Mouse (Mus musculus) E14TG2a.4 (cell line): Measurements from ENCODE around the gene Nrg3.

Experiments
- H3K27me3 ChIP-seq: 2 replicates; pipeline ENCODE4 v1.6.1; 2014; ENCODE audit warnings: low read length, control low read depth; ENCODE audit not compliant: insufficient read depth
- H3K36me3 ChIP-seq: 2 replicates; pipeline ENCODE4 v1.6.1; 2014; ENCODE audit warnings: low read length, control low read depth; ENCODE audit not compliant: insufficient read depth
- H3K4me1 ChIP-seq: replicated peaks from 2 replicates; pipeline ENCODE4 v1.6.1; 2014; ENCODE audit warnings: low read depth, low read length, control low read depth
- H3K4me3 ChIP-seq: replicated peaks from 2 replicates; pipeline ENCODE4 v1.5.1; 2014; ENCODE audit warnings: mild to moderate bottlenecking, low read length
- H3K9me3 ChIP-seq: 2 replicates; pipeline ENCODE4 v1.6.1; 2014; ENCODE audit warnings: low read length, control low read depth
- CTCF ChIP-seq: conservative IDR thresholded peaks from 2 replicates; pipeline ENCODE4 v1.5.1; 2014; ENCODE audit warnings: low read length
- NANOG ChIP-seq: IDR thresholded peaks from 2 replicates; pipeline ENCODE4 v1.6.1; 2014; ENCODE audit warnings: borderline replicate concordance, low read length, mixed read lengths
- POU5F1 ChIP-seq: IDR thresholded peaks from 2 replicates; pipeline ENCODE4 v1.6.1; 2014; ENCODE audit warnings: low read length, borderline replicate concordance

The Nrg3 gene

DNA sequence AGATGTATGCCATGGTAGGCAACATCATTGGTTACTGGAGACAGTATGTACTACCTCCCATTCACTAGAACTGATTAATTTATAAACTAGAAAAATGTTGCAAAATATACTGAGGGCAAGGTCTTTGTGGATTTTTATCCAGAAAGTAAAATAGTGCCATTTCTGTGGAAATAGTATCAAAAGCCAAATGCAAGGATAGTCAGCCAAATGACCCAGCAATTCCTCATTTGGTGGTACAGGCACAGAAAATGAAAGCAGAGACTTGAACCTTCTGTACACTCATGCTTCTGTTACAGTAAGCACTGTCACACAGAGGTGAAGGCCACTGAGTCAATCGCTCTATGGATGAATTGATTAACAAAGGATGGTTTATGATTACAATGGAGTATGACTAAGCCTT is 207.8 kb downstream of the Nrg3 start:
- no peaks in the 10 kb centered on the region for H3K36me3 ChIP-seq
- no peaks in the 10 kb centered on the region for H3K27me3 ChIP-seq
- H3K4me3 ChIP-seq = no peak overlapping the region
- no peak for TF ChIP-seq POU5F1
- TF ChIP-seq NANOG = no peak
- TF ChIP-seq CTCF = no peak
- H3K9me3 ChIP-seq = no peaks in the 10 kb centered on the region
- H3K4me1 ChIP-seq = no peaks in the 10 kb centered on the region

- no peak overlapping the region for H3K4me3 ChIP-seq
- no peaks in the 10 kb centered on the region for H3K27me3 ChIP-seq
- no peaks in the 10 kb centered on the region for H3K4me1 ChIP-seq
- no peaks in the 10 kb centered on the region for H3K36me3 ChIP-seq
- TF ChIP-seq CTCF = no peak
- TF ChIP-seq NANOG = no peak
- TF ChIP-seq POU5F1 = no peak
- no peaks in the 10 kb centered on the region for H3K9me3 ChIP-seq
Observed at GRCm38 (mm10) chr14:39264422-39264821, 208.5 kb downstream of the Nrg3 start.

- H3K9me3 ChIP-seq = no peaks in the 10 kb centered on the region
- no peaks in the 10 kb centered on the region for H3K36me3 ChIP-seq
- H3K27me3 ChIP-seq = no peaks in the 10 kb centered on the region
- H3K4me3 ChIP-seq = no peak overlapping the region
- H3K4me1 ChIP-seq = no peaks in the 10 kb centered on the region
- TF ChIP-seq NANOG = no peak
- TF ChIP-seq CTCF = no peak
- TF ChIP-seq POU5F1 = no peak
Observed at GRCm38 (mm10) chr14:39261016-39261415, 211.9 kb downstream of the Nrg3 start.

DNA sequence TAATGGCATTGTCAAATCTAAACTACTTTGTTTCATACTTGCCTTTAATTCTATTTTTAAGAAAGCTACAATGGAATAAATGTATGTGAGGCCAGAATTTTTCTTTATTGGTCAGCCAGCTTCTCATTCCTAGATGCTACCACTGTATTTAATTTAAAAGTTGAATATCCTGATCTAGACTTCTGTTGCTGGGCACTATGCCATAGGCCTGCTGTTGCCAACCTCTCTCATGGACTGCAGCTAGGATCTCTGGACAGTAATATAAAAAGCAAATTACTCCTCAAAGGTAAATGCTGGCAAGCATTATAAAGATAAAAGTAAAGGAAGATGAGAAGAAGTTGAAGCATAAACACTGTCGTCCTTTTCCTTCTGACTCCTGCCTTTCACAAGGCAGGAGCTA is 217.5 kb downstream of the Nrg3 start:
- Histone ChIP-seq H3K4me1 (no peaks in the 10 kb centered on the region), H3K27me3 (no peaks in the 10 kb centered on the region), H3K9me3 (no peaks in the 10 kb centered on the region), H3K4me3 (no peak overlapping the region), H3K36me3 (no peaks in the 10 kb centered on the region)
- no peak for TF ChIP-seq CTCF
- no peak for TF ChIP-seq POU5F1
- no peak for TF ChIP-seq NANOG

GRCm38 (mm10) chr14:39240267-39240666 is 232.6 kb downstream of the Nrg3 start:
- H3K27me3 ChIP-seq = no peaks in the 10 kb centered on the region
- no peaks in the 10 kb centered on the region for H3K36me3 ChIP-seq
- no peaks in the 10 kb centered on the region for H3K4me1 ChIP-seq
- H3K9me3 ChIP-seq = no peaks in the 10 kb centered on the region
- TF ChIP-seq NANOG = no peak
- TF ChIP-seq POU5F1 = no peak
- no peak for TF ChIP-seq CTCF
- H3K4me3 ChIP-seq = no peak overlapping the region

GRCm38 (mm10) chr14:39211472-39211871 is 261.4 kb downstream of the Nrg3 start:
- Histone ChIP-seq H3K4me3 (no peak overlapping the region), H3K27me3 (no peaks in the 10 kb centered on the region), H3K4me1 (no peaks in the 10 kb centered on the region), H3K36me3 (no peaks in the 10 kb centered on the region), H3K9me3 (no peaks in the 10 kb centered on the region)
- TF ChIP-seq NANOG = no peak
- no peak for TF ChIP-seq CTCF
- no peak for TF ChIP-seq POU5F1

DNA sequence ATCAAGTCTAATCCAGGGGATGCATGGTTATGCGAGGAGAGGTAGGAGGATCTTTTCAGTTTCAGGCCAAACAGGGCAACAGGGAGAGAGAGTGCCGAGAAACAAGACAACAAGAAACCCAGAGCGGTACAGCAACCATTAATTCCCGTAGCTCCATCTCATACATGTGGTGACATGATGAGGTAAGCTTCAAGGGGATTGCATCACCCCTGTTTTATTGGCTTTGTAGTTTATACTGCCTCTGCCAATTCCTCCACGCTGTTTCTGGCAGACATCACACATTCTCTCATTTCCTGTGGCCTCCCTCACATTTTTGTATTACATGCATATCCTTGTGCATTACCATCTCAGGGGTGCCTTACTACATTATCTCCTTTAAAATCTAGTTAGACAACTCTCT is 280.9 kb downstream of the Nrg3 start:
- no peak for TF ChIP-seq POU5F1
- H3K4me3 ChIP-seq = no peak overlapping the region
- H3K36me3 ChIP-seq = no peaks in the 10 kb centered on the region
- no peaks in the 10 kb centered on the region for H3K4me1 ChIP-seq
- no peaks in the 10 kb centered on the region for H3K27me3 ChIP-seq
- no peaks in the 10 kb centered on the region for H3K9me3 ChIP-seq

DNA sequence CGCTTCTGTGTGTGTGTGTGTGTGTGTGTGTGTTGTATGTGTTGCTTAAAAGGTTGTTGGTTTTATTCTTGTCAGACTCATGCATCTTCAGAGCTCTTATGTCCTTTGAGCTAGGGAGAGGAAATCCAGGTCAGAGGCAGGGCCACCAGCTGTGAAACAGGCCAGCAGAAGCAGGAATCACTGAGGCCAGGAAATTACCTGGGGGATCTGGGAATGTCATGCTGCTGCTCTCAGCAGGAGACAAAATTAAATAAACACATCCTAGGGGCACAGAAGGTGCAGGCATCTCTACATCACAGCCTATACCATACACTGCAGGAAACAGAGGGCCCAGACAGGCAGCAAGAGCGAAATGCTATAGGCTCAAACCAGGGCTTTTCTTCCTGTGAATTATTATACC is 299.2 kb downstream of the Nrg3 start:
- Histone ChIP-seq H3K4me1 (no peaks in the 10 kb centered on the region), H3K9me3 (no peaks in the 10 kb centered on the region), H3K36me3 (no peaks in the 10 kb centered on the region), H3K4me3 (no peak overlapping the region), H3K27me3 (no peaks in the 10 kb centered on the region)
- TF ChIP-seq CTCF = no peak

- no peak overlapping the region for H3K4me3 ChIP-seq
- no peaks in the 10 kb centered on the region for H3K4me1 ChIP-seq
- TF ChIP-seq CTCF (no peak), NANOG (no peak), POU5F1 (no peak)
- H3K27me3 ChIP-seq = no peaks in the 10 kb centered on the region
- H3K9me3 ChIP-seq = no peaks in the 10 kb centered on the region
- H3K36me3 ChIP-seq = no peaks in the 10 kb centered on the region
Observed at GRCm38 (mm10) chr14:39160140-39160539, 312.7 kb downstream of the Nrg3 start.
